Mouse (Mus musculus) stomach, embryonic 14.5 days (tissue): Measurements from ENCODE around the gene Uhrf1. TPM values are rescaled to one million over a fixed set of nuclear protein-coding genes. Genes with fewer than 3 reads are reported as not detected.

ENCODE experiments used
- ATAC-seq: fragments of 200-750 bp; cut with Nextera tagmentation; 2 replicates; pipeline ENCODE4 v1.8.0; 2017; ENCODE audit warnings: low read depth, moderate TSS enrichment; ENCODE audit not compliant: insufficient number of reproducible peaks, insufficient read depth, low FRiP score
- H3K27ac ChIP-seq: fragments of 300-500 bp; sonication (generic); 2 replicates; pipeline ENCODE4 v1.5.1; 2014; ENCODE audit warnings: mild to moderate bottlenecking, low read length, moderate library complexity, mixed read lengths
- H3K27me3 ChIP-seq: fragments of 300-500 bp; sonication (generic); 2 replicates; pipeline ENCODE4 v1.6.1; 2014; ENCODE audit warnings: low read length, control low read depth, mixed read lengths; ENCODE audit not compliant: control insufficient read depth, insufficient read depth
- H3K36me3 ChIP-seq: fragments of 300-500 bp; sonication (generic); 2 replicates; pipeline ENCODE4 v1.6.1; 2014; ENCODE audit warnings: mild to moderate bottlenecking, control low read depth, low read length, moderate library complexity, mixed read lengths; ENCODE audit not compliant: control insufficient read depth, insufficient read depth
- H3K4me1 ChIP-seq: fragments of 300-500 bp; sonication (generic); 2 replicates; pipeline ENCODE4 v1.6.1; 2014; ENCODE audit warnings: low read length, control low read depth, mixed read lengths; ENCODE audit not compliant: control insufficient read depth, insufficient read depth
- H3K4me2 ChIP-seq: fragments of 300-500 bp; sonication (generic); replicated peaks from 2 replicates; pipeline ENCODE4 v1.6.1; 2014; ENCODE audit warnings: low read depth, low read length, control low read depth
- H3K4me3 ChIP-seq: fragments of 300-500 bp; sonication (generic); 2 replicates; pipeline ENCODE4 v1.5.1; 2014; ENCODE audit warnings: low read depth, low read length, control low read depth
- H3K9ac ChIP-seq: fragments of 300-500 bp; sonication (generic); replicated peaks from 2 replicates; pipeline ENCODE4 v1.6.1; 2014; ENCODE audit warnings: low read depth, mild to moderate bottlenecking, control low read depth, low read length, moderate library complexity, mixed read lengths
- H3K9me3 ChIP-seq: fragments of 300-500 bp; sonication (generic); 2 replicates; pipeline ENCODE4 v1.6.1; 2016; ENCODE audit warnings: low read depth, low read length, control low read depth; ENCODE audit not compliant: control insufficient read depth
- WGBS: fragments of 180-500 bp; shearing (Covaris S2); extraction: QIAGEN DNeasy Blood & Tissue Kit; methylation state at CpG from one replicate; pipeline ENCODE4 v1.1.7; 2014; 5-methylcytosine and 5-hydroxymethylcytosine counted together
- polyA plus RNA-seq: library from polyadenylated mRNA; unstranded; fragments of >200 nt; fragmentation: Nextera tagmentation; extraction: Ambion mirVana; gene quantifications from 2 replicates; pipeline ENCODE4 v1.2.1, GENCODE M21; 2014

The Uhrf1 gene
- polyA plus RNA-seq, 1 experiment from 2014 or later = 85.2 TPM

DNA sequence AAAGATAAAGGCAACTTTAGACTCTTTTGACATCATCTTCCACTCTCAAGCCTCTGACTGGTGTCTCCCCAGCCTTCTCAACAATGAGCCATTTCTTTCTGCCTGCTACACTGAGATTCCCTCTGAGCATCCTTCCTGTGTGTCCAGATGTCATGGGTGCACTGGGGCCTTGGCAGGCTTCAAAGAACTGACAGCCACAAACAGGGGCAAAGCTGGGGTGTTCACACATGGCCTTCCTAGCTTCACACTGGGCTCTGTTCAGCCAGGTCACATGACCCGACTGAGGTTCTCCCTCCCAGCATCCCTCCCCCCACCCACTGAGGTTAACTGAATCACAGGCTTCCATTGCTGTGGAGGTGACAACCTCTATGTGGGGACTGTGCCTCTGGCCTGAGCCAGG is 6.9 kb upstream of the Uhrf1 start:
- no peak overlapping the region for H3K4me3 ChIP-seq
- H3K36me3 ChIP-seq = no peaks in the 10 kb centered on the region
- no peak overlapping the region for H3K27ac ChIP-seq
- ATAC-seq = no peak
- H3K4me2 ChIP-seq = no peak overlapping the region
- peaks cover 4% of the 10 kb centered on the region; the same call in 1 of the 2 replicates for H3K4me1 ChIP-seq
- 68% methylated on average over 1 of the region's 1 CpGs for WGBS
- H3K27me3 ChIP-seq = no peaks in the 10 kb centered on the region
- H3K9ac ChIP-seq = no peak overlapping the region
- no peaks in the 10 kb centered on the region for H3K9me3 ChIP-seq

DNA sequence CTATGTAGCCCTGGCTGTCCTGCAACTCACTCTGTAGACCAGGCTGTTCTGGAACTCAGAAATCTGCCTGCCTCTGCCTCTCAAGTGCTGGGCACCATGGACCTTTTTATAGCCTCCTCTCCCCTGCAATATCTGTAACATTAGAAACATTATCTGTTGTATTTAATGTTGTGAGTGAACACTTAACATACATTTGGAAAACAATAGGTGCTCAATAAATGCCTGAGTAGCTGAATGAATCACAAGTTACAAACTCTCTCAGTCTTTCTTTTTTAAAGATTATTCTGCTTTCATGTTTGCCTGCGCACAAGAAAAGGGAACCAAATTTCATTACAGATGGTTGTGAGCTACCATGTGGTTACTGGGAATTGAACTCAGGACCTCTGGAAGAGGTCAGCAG is 4.9 kb upstream of the Uhrf1 start:
- Histone ChIP-seq H3K27me3 (no peaks in the 10 kb centered on the region), H3K36me3 (no peaks in the 10 kb centered on the region), H3K4me1 (peaks cover 7% of the 10 kb centered on the region; the same call in 1 of the 2 replicates), H3K4me2 (no peak overlapping the region), H3K27ac (no peak overlapping the region), H3K9me3 (no peaks in the 10 kb centered on the region), H3K9ac (no peak overlapping the region), H3K4me3 (no peak overlapping the region)
- 100% methylated on average over 1 of the region's 1 CpGs for WGBS
- ATAC-seq = no peak

DNA sequence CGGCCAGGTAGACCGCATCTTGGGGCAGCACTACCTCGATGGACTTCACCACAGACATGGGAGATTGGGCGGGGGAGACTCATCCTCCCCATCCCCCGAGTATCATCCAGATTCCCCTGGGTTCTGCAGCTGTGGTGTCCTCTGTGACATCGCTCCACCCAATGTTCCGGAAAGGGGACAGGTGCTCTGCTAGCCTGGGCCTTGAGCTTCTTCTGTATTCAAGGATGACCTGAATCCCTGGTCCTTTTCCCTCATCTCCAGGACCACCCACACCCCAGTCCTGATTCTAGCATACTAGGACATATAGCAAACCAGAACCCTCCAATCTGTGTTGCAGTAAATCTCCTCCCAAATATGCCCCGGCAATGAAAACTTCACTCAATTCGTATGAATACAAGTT is 2.9 kb upstream of the Uhrf1 start, which contains the start of gene Arrdc5:
Gene Arrdc5 (minus strand): TSS at position 101 of the 400 bp plus-strand sequence.
- 90% methylated on average over 9 of the region's 9 CpGs for WGBS

DNA sequence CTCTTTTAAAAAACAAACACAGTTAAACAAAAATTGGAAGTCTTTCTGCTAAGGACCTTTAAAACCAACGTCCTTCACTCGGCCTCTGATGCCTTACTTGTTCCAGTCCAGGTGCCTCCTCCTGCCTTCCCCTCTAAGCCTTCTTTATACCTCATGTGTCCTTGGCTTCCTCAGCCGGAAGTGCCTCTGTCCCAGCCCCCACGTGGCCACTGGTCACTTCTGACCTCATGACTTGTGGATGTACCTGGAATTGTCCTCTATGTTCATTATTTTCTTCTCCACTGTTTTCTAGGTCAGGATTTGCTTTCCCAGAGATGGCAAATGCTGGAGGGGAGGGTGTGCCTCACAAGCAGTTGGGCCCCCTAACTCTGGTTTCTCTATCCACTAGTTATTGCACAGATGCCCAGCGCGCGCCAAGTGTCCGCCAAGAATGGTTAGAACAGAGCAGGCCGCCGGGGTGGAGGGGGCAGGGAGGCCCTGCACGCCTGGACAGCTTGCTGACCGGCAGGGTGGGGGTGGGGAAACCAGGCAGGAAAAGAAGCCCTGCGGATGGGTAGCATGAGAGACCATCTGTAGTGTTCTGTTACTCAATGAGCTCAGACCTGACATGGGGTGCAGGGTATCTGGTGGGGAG is 641 bp upstream of the Uhrf1 start:
- no peaks in the 10 kb centered on the region; the same call in 1 of the 2 replicates for H3K36me3 ChIP-seq
- H3K27ac ChIP-seq = peak overlapping the region; percentile 71
- no peaks in the 10 kb centered on the region for H3K27me3 ChIP-seq
- WGBS = 31% methylated on average over 13 of the region's 13 CpGs
- H3K9me3 ChIP-seq = no peaks in the 10 kb centered on the region
- ATAC-seq = 0 out of 2 replicates have a peak, but pooled peaks have one; percentile 2
- peak overlapping the region; percentile 76; the same call in 1 of the 2 replicates for H3K4me3 ChIP-seq
- no peak overlapping the region; the same call in 1 of the 2 replicates for H3K9ac ChIP-seq
- peaks cover 34% of the 10 kb centered on the region for H3K4me1 ChIP-seq
- H3K4me2 ChIP-seq = peak overlapping the region; percentile 98

More for the DNA sequence above, 2.9 kb upstream of the Uhrf1 start, which contains the start of gene Arrdc5:
- Histone ChIP-seq H3K4me3 (no peak within 1 kb of the TSS), H3K27ac (no peak within 1 kb of the TSS), H3K9me3 (no peaks in the 10 kb centered on the region), H3K27me3 (no peaks in the 10 kb centered on the region), H3K4me1 (peaks cover 14% of the 10 kb centered on the region), H3K9ac (no peak within 1 kb of the TSS), H3K36me3 (no peaks in the 10 kb centered on the region), H3K4me2 (no peak within 1 kb of the TSS)
- no peak for ATAC-seq

DNA sequence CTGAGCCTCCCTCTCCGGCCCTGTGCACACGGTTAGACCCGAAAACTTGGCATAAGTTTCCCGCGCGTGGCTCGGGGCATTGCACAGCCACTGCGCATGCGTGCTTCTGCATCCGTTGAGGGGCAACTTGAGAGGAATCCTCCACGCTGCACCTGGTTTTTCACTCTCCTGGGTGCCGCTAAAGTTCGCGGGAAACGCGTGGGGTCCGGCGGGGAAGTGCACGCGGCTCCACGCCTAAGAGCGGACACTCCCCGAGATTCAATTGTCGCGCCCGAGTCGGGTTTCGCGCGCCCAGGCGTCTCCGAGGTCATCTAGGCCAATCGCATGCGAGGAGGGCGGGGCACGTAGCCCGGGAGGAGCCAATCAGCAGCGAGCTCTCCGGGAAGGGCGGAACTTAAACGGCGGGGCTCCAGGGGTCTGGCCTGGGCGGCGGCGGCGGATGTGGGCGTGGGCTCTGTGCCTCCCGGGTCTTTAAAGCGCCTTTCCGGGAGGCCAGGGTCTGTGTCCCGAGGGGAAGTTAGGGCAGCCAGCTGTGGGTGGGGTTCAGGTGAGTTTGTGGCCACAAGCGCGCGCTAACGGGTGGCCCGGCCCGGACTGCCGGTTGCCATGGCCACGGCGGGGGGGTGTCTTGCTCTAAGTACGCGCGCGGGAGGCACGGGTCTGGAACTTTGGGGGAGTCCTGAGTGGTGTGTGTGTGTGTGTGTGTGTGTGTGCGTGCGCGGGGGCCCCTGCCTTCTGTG is 896 bp downstream of the Uhrf1 start:
- peak overlapping the region; percentile 89 for H3K27ac ChIP-seq
- H3K4me1 ChIP-seq = peaks cover 34% of the 10 kb centered on the region
- no peaks in the 10 kb centered on the region for H3K27me3 ChIP-seq
- under 1% methylated on average over 68 of the region's 68 CpGs for WGBS
- H3K9me3 ChIP-seq = no peaks in the 10 kb centered on the region
- peak; percentile 93 for ATAC-seq
- peak overlapping the region; percentile 78 for H3K9ac ChIP-seq
- peak overlapping the region; percentile 76 for H3K4me3 ChIP-seq
- H3K4me2 ChIP-seq = peak overlapping the region; percentile 98
- H3K36me3 ChIP-seq = peaks cover 13% of the 10 kb centered on the region

DNA sequence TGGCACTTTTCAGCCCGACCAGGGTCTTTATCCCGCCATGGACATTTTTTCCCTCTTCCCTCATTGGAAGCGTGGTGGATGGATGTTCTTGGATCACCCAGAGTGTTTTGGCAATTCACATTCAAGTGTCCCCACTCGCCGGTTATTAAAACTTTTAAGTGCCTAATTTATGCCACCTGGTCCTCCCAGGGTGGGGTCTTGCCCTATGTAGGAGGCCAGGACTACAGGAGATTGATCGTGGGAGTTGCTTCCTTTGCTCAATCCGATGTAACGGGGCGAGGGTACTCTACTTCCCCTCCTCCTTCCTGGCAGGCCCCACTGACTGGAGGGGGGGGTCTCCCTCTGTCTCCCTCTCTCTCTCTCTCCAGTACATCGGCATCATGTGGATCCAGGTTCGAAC is 1.6 kb downstream of the Uhrf1 start:
- Histone ChIP-seq H3K27ac (no peak overlapping the region), H3K4me1 (peaks cover 34% of the 10 kb centered on the region), H3K4me3 (peak overlapping the region; percentile 76), H3K9me3 (no peaks in the 10 kb centered on the region), H3K9ac (peak overlapping the region; percentile 78), H3K27me3 (no peaks in the 10 kb centered on the region), H3K4me2 (peak overlapping the region; percentile 98), H3K36me3 (peaks cover 20% of the 10 kb centered on the region)
- WGBS = 10% methylated on average over 11 of the region's 11 CpGs
- ATAC-seq = no peak

DNA sequence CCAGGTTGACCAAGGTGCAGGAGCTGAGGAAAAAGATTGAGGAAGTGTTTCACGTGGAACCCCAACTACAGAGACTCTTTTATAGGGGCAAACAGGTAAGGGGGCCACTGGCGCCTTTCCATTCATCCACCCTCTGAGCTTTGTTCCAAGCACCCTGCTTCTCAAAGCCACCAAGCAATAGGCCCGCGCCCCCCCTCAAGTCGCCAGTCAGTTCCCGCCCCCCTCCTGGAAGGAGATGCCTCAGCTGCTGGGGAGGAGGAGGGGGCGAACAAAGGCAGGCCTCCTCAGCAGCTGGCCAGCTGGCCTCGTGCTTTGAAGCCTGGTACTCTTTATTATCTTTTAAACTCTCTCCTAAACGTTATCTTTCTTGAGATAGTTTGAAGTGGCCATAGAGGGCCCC is 2.0 kb downstream of the Uhrf1 start:
- H3K4me3 ChIP-seq = peak overlapping the region; percentile 76
- H3K4me1 ChIP-seq = peaks cover 34% of the 10 kb centered on the region
- 19% methylated on average over 9 of the region's 9 CpGs for WGBS
- H3K27ac ChIP-seq = no peak overlapping the region
- H3K27me3 ChIP-seq = no peaks in the 10 kb centered on the region
- peaks cover 25% of the 10 kb centered on the region for H3K36me3 ChIP-seq
- H3K4me2 ChIP-seq = peak overlapping the region; percentile 98
- no peaks in the 10 kb centered on the region for H3K9me3 ChIP-seq
- no peak for ATAC-seq
- peak overlapping the region; percentile 78 for H3K9ac ChIP-seq

DNA sequence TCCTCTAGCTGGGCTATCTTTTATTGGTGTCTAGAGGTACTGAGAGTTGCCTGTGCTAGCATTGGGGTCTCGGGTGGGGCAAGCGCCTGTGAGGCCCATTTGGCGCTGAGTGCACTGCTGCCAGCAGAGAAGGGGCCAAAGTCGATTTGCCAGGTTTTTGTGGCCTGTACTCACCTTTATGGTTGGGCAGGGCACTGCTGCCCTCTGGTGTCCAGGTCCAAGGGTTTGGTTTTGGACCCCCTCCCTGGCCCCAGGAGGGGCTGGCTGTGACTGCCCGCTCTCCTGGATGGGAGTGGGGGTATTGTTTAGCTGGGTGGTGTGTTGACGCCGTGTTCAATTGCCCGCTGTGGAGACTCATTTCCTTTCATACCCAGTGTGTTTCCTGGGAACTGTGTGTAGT is 2.7 kb downstream of the Uhrf1 start:
- ATAC-seq = no peak
- H3K27ac ChIP-seq = no peak overlapping the region
- 57% methylated on average over 8 of the region's 8 CpGs for WGBS
- H3K36me3 ChIP-seq = peaks cover 31% of the 10 kb centered on the region
- H3K9me3 ChIP-seq = no peaks in the 10 kb centered on the region
- H3K9ac ChIP-seq = no peak overlapping the region
- peak overlapping the region; percentile 76; the same call in 1 of the 2 replicates for H3K4me3 ChIP-seq
- H3K4me1 ChIP-seq = peaks cover 34% of the 10 kb centered on the region
- H3K4me2 ChIP-seq = peak overlapping the region; percentile 98
- H3K27me3 ChIP-seq = no peaks in the 10 kb centered on the region
